Mouse (Mus musculus) spleen, adult 2 months (tissue): Measurements from ENCODE around the gene Agbl1.

Source experiments
- CTCF ChIP-seq: fragments of 200-500 bp; IDR thresholded peaks from 2 replicates; pipeline ENCODE4 v1.5.1; 2011; ENCODE audit warnings: mild to moderate bottlenecking, inconsistent platforms; ENCODE audit not compliant: insufficient read depth, insufficient read length, insufficient replicate concordance; ENCODE audit errors: extremely low read depth
- POLR2A ChIP-seq: fragments of 200-500 bp; IDR thresholded peaks from 2 replicates; pipeline ENCODE4 v1.6.1; 2011; ENCODE audit warnings: low read depth, low read length, inconsistent platforms

DNA sequence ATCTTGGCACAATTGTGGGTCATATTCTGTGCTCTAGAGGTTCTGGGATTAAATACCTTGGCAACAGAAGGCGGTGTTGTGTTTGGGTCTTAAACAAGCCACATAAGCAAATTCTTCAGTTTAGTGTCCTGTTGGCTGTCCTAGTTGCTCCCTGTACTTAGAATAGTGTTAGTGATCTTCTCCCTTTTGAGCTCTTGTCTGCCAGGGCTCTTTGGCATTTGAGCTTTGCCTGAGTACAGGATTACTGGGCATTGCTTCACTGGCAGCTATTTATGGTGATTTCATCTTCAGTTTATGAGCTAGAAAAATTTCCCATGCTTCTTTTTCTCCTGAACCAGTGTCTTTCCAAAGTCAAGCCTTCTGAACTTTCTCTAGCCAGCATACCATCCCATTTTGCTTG lies 111.9 kb downstream of the Agbl1 start:
- TF ChIP-seq CTCF (no peak), POLR2A (no peak)
